Mouse (Mus musculus) Muller cell, postnatal 12 days (primary cell): ENCODE data around the gene Plcb4.

Experiments
- DNase-seq: peaks from one replicate; pipeline ENCODE4 v3.0.0-alpha.2; 2015; ENCODE audit errors: inconsistent ontology term

Plcb4 gene

DNA sequence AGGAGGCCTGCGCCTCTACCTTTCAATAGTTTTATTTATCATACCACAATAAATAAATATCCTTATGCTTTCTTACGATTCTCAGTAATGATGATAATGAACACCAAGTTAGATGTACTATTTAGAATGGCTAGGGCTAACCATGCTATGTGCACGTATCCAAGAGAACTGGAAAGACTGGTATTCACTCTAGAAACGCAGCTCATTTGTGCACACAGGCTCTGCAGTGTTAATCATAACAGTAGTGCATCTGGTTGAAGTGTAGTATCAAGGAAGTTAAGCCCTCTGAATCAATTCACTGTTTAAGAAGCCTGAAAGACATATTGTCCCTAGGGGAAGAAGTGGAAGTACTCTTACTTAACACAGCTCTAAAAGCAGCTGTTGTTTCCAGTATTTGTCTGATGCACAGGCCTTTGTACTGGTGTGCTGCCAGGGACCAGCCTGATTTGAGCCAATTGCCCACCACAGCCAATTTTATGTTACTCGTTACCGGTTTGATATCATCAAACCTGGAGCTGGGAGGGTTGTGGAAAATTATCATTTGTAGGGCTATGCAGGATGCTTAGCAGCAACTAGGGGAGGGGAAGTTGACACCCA lies 100.8 kb downstream of the Plcb4 start:
- DNase-seq: no peak

- no peak for DNase-seq
Measured at GRCm38 (mm10) chr2:135761226-135761802, 102.5 kb downstream of the Plcb4 start.

- DNase-seq: no peak
Measured at GRCm38 (mm10) chr2:135764706-135765105, 105.9 kb downstream of the Plcb4 start.

DNA sequence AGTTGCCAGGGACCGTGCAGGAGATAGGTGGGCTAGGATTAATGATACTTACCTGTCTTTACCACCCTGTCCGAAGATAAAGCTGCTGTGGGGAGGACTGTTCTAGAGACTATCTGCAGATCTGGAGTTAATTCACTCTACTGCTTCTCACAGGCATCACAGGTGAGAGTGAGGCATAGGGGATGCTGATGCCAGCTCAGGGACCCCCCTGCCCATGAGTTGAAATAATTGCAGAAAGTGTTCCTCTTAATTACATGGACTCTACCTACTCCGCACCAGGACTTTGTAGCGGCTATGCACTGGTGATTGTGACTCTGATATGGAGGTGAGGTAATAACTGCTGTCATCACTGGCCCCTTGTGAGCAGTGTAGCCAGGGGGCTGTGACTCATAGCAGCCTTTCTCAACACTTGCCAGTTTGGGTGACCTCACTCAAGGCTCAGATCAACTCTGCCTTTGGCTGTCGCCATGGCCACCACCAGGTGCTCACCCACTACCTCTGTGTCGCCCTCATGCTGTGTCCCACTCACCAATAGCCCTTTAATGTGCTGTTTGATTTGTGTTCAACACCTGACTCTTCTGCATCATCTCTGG lies 107.8 kb downstream of the Plcb4 start:
- DNase-seq: no peak

DNA sequence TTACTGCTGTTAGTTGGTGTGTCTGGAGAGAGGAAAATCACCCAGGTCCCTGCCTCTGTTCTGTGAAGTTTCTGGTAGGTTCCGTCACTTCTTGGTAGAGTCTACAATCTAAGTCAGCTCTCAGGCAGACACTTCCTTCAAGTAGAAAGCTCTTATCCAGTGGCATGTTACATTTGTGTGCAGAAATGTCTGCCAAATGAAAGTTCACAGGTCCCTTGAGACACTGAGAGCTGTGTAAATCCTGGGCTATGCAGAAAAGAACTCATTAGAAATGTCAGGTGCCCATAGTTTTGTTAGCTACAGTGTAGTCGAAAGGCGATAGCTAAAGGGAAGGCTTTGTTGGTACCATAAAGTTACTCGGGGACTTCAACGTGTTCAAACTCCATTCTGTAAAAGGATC lies 108.7 kb downstream of the Plcb4 start:
- DNase-seq: no peak

DNA sequence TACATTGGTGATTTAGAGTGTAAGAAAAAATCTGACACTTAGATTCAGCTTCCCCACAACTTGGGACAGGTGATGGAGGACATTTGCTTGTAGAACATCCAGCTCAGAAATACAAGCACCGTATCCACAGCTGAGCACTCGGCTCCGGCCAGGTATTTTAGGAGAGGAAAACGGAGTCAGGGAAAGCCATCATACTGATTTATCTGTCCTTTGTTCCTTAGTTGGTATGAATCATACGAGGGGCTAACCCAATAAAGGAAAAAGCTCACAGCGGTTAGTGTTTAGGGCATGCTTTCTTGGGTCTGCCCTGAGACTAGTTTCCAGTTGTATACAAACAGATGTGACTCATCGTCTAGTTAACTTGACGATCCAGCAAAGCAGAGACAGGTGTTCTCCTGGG lies 110.9 kb downstream of the Plcb4 start:
- no peak for DNase-seq

- no peak for DNase-seq
Measured at GRCm38 (mm10) chr2:135770226-135770625, 111.4 kb downstream of the Plcb4 start.

DNA sequence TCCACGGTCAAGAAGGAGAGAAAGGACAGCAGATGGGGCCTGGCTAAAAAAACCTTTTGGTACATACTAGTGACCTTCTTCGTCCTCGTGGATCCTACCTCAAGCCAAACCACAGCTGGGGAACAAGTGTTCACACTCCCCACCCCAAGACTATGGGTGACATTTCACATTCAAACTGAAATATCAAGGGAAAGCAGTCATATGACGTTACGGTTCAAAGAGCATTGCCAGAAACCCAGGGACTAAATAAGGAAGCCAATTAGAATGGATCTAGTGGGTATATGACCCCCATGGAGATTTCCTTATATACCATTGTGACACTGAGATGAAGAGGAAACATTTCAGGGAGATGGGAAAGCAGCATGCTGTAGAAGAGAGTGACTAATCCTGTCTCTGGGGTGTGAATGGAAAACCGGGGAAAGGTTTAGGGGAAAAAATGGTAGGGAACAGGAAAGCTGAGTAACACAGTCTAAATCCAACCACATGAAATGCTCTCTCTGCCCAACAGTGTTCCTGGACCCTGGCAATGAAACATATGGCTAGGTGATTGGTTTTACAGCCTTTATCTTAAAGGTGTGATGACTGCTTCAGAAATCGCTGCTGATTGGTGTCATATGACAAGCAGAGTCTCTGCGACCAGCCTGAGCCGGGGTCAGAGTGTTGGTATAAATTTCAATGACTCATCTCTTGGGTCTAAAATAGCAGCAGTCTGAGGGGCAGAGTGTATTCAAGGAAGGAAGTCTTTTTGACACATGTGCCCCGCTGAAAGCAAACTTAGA lies 114.6 kb downstream of the Plcb4 start:
- DNase-seq: no peak

GRCm38 (mm10) chr2:135775026-135775425 lies 116.2 kb downstream of the Plcb4 start:
- DNase-seq: no peak

- DNase-seq: peak; percentile 30
Measured at GRCm38 (mm10) chr2:135776131-135776775, 117.4 kb downstream of the Plcb4 start.

- DNase-seq: no peak
Measured at GRCm38 (mm10) chr2:135781391-135781790, 122.6 kb downstream of the Plcb4 start.

DNA sequence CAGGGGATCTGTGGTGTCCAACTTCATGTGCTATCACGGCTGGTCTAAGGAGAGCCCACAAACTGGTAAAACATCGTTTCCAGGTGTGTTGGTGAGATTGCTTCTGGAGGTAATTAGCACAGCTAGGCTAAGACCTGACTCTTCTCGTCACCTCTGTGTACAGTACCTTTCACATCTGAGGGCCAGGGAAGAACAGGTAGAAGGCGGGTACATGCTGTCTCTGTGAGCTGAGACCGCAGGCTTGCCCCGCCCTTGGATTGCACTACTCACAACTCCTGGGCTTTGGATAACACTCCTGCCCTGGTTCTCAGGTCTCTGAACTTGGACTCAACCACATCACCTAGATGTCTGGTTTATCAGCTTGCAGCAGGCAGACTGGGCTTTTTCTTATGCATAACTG lies 128.6 kb downstream of the Plcb4 start:
- no peak for DNase-seq

GRCm38 (mm10) chr2:135792907-135793306 lies 134.1 kb downstream of the Plcb4 start:
- DNase-seq: no peak

DNA sequence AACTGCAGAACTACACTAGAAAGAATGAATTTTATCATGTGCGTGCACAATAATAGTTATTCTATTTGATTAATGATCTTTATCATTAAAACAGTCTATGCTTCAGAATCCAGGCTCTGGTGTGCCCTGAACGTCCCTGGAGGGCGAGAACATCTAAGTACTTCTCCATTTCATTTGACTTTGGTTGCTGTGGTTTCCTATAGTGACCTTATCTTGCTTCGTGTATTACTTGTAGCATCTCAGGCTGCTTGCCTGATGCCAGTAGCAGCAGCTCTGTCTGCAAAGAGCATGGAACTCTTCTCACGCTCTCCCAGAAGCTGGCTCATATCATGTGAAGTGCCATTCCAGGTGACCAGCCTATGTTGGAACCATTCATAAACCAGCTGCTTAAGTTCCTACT lies 137.9 kb downstream of the Plcb4 start:
- DNase-seq: no peak

GRCm38 (mm10) chr2:135797677-135798546 lies 139.1 kb downstream of the Plcb4 start:
- no peak for DNase-seq

DNA sequence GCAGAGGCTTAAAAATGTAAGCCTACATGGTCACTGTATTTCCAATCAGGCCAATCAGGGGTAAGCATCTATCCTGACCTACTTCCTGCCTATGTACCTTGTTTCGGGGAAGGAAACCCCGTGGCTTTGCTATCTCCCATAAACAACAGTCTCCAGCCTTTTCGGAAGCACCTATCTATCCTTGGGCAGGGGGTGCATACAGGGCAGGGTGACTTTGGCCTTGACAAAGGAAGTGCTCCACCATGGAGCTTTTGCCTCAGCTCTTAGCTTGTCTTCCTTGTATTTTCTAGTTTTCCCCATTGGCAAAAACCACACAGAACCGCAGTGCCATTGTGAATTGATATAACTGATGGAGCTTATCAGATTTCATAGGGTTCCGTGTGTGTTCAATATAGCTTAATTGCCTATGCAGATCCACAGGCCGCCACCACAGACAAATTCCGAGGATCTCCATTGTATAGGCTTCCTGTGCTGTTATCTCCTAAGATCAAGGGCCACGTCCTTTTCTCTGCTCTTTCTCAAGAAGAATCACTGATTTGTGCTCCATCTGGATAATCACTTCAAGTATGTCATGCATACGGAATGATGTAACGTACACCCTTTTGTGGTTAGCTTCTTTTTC lies 140.4 kb downstream of the Plcb4 start:
- no peak for DNase-seq

- no peak for DNase-seq
Measured at GRCm38 (mm10) chr2:135800385-135800784, 141.6 kb downstream of the Plcb4 start.

- DNase-seq: no peak
Measured at GRCm38 (mm10) chr2:135802878-135803450, 144.2 kb downstream of the Plcb4 start.

DNA sequence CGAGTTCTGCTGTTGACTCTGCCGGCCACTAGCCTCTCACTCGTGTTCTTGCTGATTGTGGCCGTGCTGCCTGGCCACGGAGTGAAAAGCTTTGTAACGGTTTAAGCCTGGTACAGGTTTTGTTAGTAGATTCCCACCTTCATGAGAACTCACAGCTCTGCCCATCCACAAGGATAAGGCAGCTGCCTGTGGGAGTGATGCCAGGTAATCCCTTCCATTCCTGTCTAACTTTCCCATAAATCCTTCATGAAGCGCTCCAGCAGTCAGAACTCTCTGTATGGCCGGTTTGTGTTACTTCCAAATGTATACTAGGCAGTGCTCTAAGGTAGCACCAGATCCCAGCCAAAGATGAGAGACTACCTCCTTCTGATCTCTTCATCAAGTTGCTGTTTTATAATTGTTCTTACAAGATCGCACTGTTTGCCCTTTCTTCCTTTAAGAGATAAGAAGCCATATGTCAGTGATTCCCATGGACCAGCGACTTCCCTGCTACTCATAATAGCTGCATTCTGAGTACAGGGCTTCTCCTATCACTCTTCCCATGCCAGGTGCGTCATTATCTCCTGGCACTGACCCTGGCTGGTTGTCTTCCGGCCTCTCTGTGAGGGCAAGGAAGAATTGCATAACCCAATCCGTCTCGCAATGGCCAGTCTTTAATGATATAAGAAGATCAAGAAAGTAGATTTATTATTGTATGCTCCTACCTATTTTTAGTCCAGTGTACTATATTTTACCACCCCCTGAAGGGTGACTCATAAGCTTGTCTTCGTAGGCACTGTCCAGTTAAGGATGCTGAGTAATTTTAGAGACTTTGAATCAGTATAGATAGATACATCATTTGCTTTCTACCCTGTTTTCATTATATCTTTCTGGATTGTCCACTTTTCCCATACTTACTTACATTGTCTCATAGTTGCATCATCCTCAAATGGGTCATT lies 147.2 kb downstream of the Plcb4 start:
- DNase-seq: no peak
